Mouse (Mus musculus) MEL (cell line): ENCODE results near the gene Prss2.

Experiments
- CHD1 ChIP-seq: IDR thresholded peaks from 2 replicates; pipeline ENCODE4 v1.6.1; 2012; ENCODE audit warnings: low read depth, mild to moderate bottlenecking, inconsistent platforms, low read length, improper control_type of control experiment
- CTCF ChIP-seq, 3 experiments: IDR thresholded peaks in 2 of 3; conservative IDR thresholded peaks in 1 of 3; 2 replicates each; pipeline ENCODE4 v1.5.1; 2011 to 2012; ENCODE audit warnings: low read length in 3 of 3, low read depth in 2 of 3, mild to moderate bottlenecking in 2 of 3, improper control_type of control experiment in 1 of 3, inconsistent platforms in 1 of 3, mixed read lengths in 1 of 3, moderate library complexity in 1 of 3; ENCODE audit not compliant: control insufficient read depth in 1 of 3, insufficient read depth in 1 of 3, poor library complexity in 1 of 3, severe bottlenecking in 1 of 3
- E2F4 ChIP-seq: IDR thresholded peaks from 2 replicates; pipeline ENCODE4 v1.6.1; 2011; ENCODE audit warnings: low read depth, low read length, improper control_type of control experiment, borderline replicate concordance
- EP300 ChIP-seq, 2 experiments: IDR thresholded peaks; 2 replicates each; pipeline ENCODE4 v1.6.1; 2011; ENCODE audit warnings: improper control_type of control experiment in 2 of 2, low read length in 2 of 2, low read depth in 1 of 2, mild to moderate bottlenecking in 1 of 2
- ETS1 ChIP-seq: IDR thresholded peaks from 2 replicates; pipeline ENCODE4 v1.6.1; 2012; ENCODE audit warnings: low read depth, mild to moderate bottlenecking, inconsistent platforms, low read length, improper control_type of control experiment, moderate library complexity
- GATA1 ChIP-seq: IDR thresholded peaks from 2 replicates; pipeline ENCODE4 v1.6.1; 2011; ENCODE audit warnings: low read depth, low read length, improper control_type of control experiment
- JUND ChIP-seq: IDR thresholded peaks from 2 replicates; pipeline ENCODE4 v1.6.1; 2011; ENCODE audit warnings: low read depth, mild to moderate bottlenecking, improper control_type of control experiment, low read length
- MAFK ChIP-seq: IDR thresholded peaks from 2 replicates; pipeline ENCODE4 v1.6.1; 2011; ENCODE audit warnings: low read depth, mild to moderate bottlenecking, low read length, improper control_type of control experiment, borderline replicate concordance
- POLR2A ChIP-seq, 2 experiments: IDR thresholded peaks; 2 replicates each; pipeline ENCODE4 v1.6.1; 2011 to 2012; ENCODE audit warnings: low read length in 2 of 2, mild to moderate bottlenecking in 2 of 2, control low read depth in 1 of 2, improper control_type of control experiment in 1 of 2, low read depth in 1 of 2, moderate library complexity in 1 of 2; ENCODE audit not compliant: control insufficient read depth in 1 of 2, insufficient read depth in 1 of 2, poor library complexity in 1 of 2
- POLR2AphosphoS2 ChIP-seq: IDR thresholded peaks from 2 replicates; pipeline ENCODE4 v1.6.1; 2011; ENCODE audit warnings: low read length, improper control_type of control experiment
- RCOR1 ChIP-seq: IDR thresholded peaks from 2 replicates; pipeline ENCODE4 v1.6.1; 2012; ENCODE audit warnings: low read depth, mild to moderate bottlenecking, inconsistent platforms, low read length, improper control_type of control experiment
- USF1 ChIP-seq: IDR thresholded peaks from 2 replicates; pipeline ENCODE4 v1.6.1; 2014; ENCODE audit warnings: low read depth, mild to moderate bottlenecking, inconsistent platforms, low read length, improper control_type of control experiment, moderate library complexity
- ZC3H11A ChIP-seq: IDR thresholded peaks from 2 replicates; pipeline ENCODE4 v1.6.1; 2012; ENCODE audit warnings: low read depth, mild to moderate bottlenecking, inconsistent platforms, low read length, improper control_type of control experiment

DNA sequence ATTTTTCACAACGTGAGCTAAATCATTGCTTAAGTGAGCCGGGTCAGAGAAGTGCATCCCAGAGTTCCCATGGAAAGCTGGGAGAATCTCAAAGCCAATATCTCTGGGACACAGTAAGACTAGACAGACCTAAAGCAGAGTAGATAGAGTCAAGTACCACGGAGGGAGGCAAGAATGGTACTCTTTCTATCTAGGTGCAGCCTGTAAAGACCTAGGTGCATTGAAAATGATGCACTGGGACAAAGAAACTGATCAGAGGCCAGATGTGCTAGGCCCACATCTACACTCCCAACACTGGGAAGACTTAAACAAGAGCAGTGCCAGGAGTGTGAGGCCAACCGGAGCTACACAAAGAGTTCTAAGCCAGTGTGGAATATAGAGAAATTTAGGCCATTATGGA lies 23.7 kb downstream of the Prss2 start:
- TF ChIP-seq CTCF (IDR thresholded peaks at IDR 0.05 in 2 of 3, conservative IDR thresholded peaks at IDR 0.05 in 1 of 3; ENCODE audit: control insufficient read depth in 1 of 3, insufficient read depth in 1 of 3, low read depth in 2 of 3, low read length in 3 of 3, poor library complexity in 1 of 3, severe bottlenecking in 1 of 3), result no peak
- no peak for TF ChIP-seq EP300 (IDR thresholded peaks at IDR 0.05; ENCODE audit: low read depth in 1 of 2, low read length in 2 of 2)
- no peak for TF ChIP-seq JUND
- no peak for TF ChIP-seq CHD1
- TF ChIP-seq POLR2A (IDR thresholded peaks at IDR 0.05; ENCODE audit: control insufficient read depth in 1 of 2, insufficient read depth in 1 of 2, low read depth in 1 of 2, low read length in 2 of 2, poor library complexity in 1 of 2), result no peak
- TF ChIP-seq USF1, result no peak
- no peak for TF ChIP-seq ZC3H11A
- no peak for TF ChIP-seq MAFK
- no peak for TF ChIP-seq GATA1
- TF ChIP-seq POLR2AphosphoS2, result no peak
- TF ChIP-seq RCOR1, result no peak
- no peak for TF ChIP-seq E2F4
- TF ChIP-seq ETS1, result no peak
